Mouse (Mus musculus) frontal cortex, postnatal 14 days (tissue): Measurements from ENCODE around the gene Gm39653.
"Not testable (repeated sequence)": the region's sequence is repeated elsewhere in the genome, so short reads cannot be mapped to it uniquely, and the experiment has no call there.

ENCODE experiments used
- DNase-seq, 2 experiments: peaks; one replicate each; pipeline ENCODE4 v3.0.0; 2022; ENCODE audit warnings: low spot score in 2 of 2

The Gm39653 gene

DNA sequence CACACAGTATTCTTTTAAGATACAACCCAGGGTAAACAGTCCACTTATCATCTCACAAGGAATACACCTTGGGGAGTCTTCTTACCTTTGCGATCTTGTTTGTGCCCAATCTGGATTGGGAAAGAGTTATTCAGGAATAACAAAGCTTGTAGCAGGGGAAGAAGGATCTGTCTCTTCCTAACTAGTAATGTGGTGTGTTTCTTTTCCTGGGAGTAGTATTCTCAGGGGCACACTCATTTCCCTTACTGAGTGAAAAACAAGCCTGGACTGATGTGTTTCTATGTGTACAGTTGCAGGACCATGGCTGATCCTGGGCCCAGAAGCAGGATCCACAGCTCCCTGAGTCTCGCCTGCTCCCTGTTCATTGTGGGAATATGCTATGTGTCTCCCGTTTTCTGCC lies at the start of gene Gm39653:
TSS of gene Gm39653 (plus strand) at position 301 of the 400 bp plus-strand sequence.
- no peak for DNase-seq

DNA sequence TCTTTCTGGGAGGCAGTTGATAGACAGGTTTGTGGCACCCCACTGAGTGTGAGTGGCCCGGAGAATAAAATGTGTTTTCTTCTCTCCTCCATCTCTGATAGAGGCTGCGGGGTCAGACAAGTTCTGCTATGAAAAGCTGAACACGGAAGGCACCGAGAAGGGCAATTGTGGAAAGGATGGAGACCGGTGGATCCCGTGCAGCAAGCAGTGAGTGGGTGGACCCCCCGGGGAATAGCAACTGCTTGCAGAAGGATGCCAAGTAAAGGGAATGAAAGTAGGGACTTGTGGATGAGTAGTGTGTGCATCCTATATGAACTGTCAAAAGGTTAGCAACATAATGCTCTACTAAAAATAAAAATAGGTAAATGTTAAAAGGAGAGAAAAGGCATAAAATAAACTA lies 49.3 kb upstream of the Gm39653 start:
- DNase-seq: no peak

DNA sequence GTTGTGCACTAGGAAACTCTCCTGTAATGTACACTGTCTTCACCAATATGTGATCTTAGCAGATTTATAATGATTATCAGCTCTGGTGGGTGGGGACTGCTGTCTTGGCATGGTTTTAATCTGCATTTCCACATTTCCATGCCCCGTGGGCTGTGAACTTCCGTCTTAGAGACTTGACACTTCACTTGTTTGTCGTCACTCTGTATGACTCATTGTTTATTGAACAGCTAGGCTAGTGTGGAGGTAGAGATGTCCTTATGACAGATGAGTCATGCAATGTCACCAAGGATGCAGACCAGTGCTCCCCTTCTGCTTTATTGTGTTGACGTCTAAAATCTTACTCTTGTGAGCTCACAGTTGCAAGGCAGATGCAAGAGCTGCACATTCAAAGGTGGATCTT lies 48.7 kb upstream of the Gm39653 start:
- no peak for DNase-seq

DNA sequence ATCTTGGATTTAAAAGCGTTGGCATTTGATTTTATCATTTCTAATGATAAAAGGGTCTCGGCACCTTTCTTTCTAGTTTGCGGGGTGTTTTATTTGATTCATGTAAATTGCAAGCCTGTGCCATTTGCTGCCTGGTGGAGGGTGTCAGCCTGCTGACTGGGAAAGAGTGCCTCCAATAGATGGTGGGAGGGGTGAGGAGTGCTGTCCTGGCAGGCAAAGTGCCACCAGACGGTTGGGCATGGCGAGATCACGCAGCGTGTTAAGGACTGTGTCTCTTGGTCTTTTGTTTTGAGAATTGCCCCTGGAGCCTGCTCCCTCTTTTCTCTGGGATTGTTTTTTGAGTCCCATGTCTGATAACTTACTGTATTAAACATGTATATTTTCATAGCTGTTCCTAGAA lies 43.5 kb upstream of the Gm39653 start:
- no peak for DNase-seq

DNA sequence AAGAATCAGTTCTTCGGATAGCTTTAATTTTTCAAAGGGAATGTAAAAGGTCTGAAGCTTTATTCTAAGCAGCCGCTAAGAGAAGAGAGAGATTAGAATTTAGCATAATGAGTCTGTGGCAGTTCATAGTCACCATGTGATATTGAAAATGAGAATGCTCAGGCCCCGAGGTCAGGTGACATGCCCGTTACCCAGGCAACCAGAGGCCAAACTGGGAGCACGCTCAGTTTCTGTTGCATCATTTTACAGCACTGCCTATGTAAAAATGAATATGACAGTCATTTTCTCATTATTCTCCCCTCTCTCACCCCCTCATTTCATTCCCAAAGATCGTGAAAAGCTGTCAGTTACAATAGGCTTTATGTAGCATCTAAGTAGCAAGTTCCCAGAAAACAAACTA lies 42.3 kb upstream of the Gm39653 start:
- DNase-seq: no peak

DNA sequence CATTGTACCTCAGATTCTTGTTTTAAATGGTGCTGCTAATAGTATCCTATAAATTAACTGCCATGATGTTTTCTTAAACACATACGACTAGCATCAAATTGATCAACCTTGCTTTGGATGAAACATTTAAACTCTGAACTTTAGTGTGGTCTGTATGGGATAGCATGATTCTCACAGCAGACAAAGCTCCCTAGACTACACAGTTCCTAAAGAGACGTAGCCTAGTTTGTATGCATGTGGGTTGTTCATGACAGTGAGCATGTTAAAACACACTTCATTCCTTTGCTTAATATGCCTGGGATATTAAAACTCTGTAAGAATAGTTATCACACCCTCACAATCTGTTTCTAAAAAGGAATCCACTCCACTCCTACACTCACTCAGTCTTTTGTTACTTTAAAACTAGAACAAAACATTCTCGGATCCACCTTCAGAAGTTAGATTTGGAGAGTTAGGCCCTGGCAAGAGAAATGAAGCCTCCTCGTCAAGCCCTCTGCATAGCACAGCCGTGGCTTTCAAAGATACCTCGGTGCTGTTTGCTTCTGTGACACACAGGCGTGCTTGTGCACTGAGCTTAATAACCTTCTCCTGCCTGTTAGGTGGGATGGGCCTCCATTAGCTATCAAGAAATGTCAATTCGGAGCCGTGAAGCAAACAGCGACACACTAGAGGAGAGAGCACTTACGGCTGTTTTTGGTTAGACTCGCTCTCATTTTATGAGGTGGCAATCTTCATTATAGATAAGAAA lies 41.7 kb upstream of the Gm39653 start:
- DNase-seq: no peak

DNA sequence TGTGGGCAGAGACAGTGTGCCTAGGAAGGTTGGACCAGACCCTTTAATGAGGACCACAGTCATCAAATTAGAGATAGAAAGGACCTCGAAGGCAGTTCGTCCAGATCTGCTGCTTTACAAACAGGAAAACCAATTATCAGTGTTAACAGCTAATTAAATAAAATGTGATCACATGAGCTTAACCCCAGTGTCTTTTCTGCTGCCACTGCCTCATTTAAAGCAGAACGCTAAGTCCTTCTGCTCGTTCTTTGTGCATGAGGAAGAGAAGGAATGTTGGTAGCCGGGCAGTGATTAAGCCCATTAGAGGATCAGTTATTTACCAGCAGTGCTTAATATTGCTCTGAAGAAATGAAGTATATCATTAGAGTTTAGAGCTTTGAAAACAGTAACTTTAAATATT lies 39.0 kb upstream of the Gm39653 start:
- DNase-seq: no peak

DNA sequence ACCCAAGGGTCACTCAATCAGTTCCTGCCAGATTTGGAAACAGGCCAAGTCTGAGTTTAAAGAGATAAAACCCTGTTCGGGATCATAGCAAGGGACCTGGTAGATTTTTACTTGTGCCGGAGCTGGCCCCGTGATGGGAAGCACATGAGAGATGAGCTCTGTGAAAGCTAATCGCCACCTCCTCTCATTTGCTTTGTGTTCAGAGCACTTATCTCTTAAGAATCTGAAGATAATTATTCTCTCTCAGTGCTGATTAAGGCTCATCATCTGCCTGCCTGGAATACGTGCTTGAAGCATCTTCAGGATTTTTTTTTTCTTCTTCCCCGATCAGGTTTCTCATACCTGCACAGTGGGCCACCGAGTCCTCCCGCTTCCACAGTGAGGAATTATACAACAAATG lies 36.6 kb upstream of the Gm39653 start:
- no peak for DNase-seq

DNA sequence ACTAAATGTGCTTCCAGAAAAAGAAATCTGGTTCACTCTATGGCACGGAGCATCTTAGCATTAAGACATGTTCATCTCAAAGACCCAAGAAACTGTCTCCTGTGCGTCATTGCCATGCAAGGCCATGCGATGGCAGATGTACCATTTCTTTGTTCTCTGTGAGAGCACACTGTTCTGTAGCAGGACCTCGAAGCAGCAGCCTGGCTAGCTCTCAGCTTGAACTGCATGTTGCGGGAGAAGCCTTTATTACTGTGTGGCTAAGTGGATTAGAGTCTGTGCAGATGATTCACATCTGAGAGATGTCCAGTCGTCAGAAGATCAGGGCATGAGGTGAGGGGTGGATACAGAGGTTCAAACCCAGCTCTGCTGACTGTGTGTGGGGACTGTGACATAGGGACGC lies 28.9 kb upstream of the Gm39653 start:
- DNase-seq: no peak

DNA sequence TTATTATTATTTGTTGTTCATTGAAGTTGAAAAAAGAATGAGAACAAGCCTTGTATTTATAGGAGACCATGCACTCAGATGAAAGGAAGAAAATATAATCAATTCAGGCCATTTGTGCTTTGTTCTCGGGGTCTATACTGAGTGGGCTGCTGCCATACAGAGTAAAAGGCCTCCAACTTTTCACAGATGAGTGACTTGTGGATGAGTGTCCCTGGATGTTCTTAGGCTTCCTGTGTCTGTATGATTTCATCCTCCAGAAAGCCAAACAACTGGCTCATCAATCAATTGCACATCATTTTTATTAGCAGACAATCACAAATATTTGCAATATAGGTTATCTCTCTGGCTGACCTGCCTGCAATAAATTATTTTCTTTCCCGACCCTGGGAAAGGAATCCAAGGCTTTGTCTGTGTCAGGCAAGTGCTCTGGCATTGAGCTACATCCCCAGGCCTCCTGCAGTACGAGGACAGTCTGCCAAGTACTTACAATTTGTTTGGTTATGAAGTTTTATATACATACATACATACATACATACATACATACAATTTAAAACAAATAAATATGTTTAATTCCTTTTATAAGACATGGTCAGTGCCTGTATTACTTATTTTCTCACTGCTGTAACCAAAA lies 11.8 kb upstream of the Gm39653 start:
- DNase-seq: no peak

DNA sequence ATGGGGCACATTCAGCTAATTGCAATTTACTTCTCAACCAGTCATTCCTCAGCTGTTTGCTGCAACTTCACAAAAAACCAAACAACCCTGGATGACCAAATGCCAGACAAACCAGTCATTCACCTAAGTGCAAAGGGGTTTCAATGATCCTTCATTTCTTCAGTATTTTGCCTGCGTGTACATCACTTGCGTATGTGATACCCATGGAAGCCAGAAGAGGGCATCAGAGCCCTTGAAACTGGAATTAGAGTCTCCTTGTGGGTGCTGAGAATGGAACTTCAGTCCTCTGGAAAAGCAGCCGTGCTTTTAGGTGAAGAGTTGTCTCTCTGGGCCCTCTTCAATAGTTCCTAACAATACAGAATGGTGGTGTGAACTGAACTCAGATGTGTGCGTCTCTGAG lies 6.2 kb upstream of the Gm39653 start:
- DNase-seq: no peak

DNA sequence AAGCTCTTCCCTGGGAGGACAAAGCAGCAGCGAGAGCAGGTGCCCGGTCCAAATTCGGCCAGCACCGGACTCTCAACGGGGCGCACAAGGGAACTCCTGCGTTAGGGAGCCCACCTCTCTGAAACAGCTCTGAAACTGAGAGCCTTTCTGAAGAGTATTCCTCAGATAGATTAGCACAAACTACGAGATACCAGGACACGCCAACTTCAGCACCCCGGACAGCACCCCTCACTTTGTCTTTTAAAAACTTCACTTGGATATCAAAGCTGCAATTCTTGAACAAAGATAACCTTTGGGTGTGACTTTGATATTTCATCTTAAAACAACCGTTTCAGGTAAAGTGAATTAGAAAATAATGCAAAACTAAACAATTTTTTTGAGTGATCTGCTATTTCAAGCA lies 1.2 kb upstream of the Gm39653 start:
- DNase-seq: no peak

DNA sequence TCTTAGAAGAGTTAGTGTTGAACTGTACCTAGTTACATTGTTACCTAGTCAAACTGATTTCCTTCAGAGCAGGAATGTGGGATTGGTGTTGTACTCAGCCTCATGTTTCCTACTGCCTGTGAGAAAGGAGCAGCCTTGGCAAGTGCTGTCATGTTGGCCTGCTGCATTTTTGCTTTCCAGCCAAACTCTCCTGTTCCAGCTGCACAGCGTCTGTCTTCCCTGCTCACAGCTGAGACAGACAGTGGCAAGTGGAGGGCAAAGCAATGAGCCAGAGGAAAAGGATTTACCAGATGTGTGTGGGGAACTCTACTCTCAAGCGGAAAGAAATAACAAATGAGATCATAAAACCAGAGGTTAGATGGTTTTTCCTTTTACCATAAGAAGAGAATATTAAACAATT lies 12.4 kb downstream of the Gm39653 start:
- no peak for DNase-seq

DNA sequence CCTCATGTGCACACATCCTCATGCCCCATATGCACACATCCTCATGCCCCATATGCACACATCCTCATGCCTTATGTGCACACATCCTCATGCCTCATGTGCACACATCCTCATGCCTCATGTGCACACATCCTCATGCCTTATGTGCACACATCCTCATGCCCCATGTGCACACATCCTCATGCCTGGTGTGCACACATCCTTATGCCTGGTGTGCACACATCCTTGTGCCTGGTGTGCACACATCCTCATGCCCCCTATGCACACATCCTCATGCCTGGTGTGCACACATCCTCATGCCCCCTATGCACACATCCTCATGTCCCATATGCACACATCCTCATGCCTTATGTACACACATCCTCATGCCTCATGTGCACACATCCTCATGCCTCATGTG lies 14.6 kb downstream of the Gm39653 start:
- not testable (repeated sequence) for DNase-seq

DNA sequence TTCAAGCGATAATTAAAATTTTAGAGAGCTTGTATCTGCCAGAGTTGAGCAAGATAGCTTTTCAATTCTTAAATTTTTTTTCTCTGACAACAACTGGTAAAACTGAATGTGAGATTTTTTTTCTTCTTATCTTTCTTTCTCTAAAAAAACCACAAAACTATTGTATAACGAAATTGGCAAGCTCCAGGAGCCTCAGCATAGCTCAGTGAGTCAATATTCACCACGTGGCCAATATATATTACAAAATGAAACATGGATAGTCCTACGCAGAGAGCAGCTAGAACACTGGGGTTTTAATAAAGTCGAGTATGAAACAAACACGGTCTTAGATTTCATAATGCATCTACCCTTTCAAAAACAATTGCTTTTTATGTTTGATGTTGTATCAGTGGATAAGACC lies 24.2 kb downstream of the Gm39653 start:
- DNase-seq: no peak

DNA sequence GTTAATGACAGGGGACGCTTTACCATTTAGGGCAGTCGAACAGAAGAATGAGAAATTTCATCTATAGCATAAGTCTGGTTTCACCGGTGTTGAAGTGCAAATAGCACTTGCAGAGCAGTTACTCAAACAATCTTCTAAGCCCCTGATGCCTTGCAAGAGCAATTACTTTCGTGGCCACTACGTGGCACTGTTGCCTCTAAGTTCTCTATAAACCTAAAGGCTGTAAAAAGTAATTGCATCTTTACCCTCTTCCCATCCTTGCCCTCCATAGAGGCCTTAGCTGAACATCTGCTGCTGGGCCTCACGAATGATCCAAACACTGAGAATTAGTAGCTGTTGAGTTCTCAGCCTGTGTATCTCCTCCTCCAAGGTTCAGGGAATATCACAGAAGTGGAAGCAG lies 42.2 kb downstream of the Gm39653 start:
- DNase-seq: peak in 1 of 2 experiments; percentile 74

DNA sequence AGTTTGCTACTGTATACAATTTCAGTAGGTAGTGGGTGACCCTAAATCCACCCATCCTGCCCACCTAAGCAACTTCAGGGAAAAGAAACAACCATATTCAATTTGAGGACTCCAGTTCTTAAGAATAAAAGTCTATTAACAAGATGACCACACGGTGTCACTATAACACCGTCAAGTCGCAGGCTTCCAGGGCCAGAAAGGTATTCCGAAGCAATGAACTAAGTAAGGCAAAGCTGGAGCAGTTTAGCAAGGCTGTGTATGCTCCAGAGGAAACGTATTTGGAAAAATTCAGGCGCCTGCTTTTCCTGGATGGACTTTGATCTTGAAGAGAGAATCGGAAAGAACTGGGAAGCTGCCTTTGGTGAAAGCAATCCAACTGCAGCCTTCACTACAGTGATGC lies 43.8 kb downstream of the Gm39653 start:
- peak in 1 of 2 experiments; percentile 26 for DNase-seq

DNA sequence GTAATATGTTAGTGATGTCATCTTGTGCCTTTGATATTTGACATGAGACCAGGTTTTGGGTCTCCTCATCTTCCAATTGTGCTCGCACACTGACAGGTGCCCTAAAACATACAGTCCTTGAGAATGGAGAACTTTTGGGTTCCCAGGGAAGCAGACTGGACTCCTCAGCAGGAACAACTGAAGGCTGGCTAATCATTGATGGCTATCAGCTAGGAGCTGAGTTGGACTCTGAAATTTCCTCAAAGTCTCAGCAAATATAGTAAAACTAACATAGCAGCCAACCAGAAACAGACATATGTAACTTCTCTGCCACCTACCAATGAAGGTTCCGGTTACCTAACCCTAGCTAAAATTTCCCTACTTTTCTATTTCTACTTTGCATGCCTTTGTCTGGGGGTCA lies 50.3 kb downstream of the Gm39653 start:
- DNase-seq: no peak

DNA sequence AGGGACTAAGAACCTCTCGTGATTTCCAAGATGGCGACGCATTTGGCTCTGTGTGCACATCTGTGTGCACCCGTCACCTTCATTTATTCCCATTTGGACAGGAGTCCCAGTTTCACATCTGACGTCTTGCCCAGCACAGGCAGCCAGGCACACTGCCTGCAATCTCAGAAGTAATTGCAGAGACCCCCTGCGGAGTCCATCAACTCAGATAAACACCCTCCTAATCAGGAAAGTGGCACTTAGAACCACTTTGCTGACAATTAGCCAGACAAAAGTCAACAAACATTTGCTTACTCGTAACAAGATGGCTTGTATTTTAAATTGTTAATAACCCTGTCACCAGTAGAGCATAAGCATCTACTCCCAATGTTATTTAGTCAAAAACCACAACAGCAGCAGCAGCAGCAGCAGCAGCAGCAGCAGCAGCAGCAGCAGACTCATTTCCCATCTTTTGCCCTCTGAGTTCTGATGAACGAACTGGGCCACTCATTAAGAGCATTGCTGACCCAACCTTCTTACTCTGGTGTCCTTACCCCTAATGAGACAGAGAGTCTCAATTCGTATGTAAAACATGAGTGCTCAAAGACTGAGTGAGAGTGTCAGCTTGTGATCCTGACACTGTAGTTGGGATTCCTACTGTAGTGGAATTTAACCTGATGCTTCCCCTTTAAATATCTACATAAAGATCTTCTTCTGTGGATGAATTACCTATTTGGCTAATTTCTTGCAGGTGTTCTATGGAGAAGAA lies 51.6 kb downstream of the Gm39653 start:
- no peak for DNase-seq

DNA sequence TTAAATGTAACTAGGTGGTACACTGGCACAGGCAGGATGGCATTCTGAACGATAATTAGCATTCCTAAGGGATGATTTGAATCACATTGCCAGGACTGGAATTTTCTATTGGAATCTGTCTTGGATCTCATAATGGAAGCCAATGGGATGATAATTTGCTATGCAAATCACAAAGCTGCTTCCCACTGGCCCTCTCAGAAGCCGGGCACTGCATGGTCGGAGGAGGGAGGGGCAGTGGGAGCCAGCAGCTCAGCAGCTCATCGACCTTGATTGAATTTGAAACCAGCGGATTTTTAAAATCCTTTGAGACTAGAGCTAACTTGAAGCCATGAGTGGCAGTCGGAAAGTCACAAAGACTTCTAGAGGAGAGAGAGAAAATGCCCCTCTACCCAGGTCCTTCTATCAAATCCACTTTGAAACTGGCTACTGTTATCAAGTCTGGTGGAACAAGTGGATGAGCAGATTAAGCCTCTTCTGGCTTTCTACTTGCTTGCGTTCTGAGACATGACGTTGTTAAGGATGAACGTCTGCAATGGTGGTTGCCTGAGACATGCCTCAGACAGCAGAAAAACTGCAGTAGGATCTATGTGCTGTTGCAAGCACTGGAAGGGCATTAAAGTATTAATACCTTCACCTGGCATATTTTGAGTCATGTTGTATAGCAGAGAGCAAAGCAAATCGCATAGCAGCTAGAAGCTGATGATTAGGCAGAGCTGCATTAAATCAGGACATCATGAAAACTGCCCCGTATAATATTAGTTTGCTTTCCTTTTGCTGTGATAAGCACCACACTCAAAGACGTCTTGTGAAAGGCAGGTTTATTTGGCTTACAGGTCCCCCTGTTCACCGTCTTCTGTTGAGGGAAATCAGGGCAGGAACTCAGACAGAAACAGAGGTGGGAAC lies 52.4 kb downstream of the Gm39653 start:
- DNase-seq: peak in 1 of 2 experiments; percentile 10

DNA sequence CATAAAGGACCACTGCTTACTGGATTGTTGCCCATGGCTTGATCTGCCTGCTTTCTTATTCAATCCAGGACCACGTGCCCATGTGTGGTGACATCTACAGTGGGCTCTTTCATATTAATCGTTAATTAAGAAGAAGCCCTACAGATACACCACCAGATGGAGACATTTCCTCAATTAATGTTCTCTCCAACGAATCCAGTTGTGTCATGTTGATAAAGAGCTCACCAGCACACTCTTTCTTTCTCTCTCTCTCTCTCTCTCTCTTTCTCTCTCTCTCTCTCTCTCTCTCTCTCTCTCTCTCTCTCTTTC lies 53.0 kb downstream of the Gm39653 start:
- DNase-seq: no peak
